In genomic region chr7:29342489-29343092, GRCm38 (mm10) we compare ENCODE assay signal across 8 mouse cellular contexts. TPM values are rescaled to one million over a fixed set of nuclear protein-coding genes. Genes with fewer than 3 reads are reported as not detected.
DNase-seq lines count a peak whose midpoint lies in the region; ATAC-seq lines count a peak whose summit lies in the region.

No protein-coding gene starts in this region.

- H3K4me1 ChIP-seq in forebrain, embryonic 13.5 days, result peaks cover 44% of the 10 kb centered on the region
- peaks cover 11% of the 10 kb centered on the region; the same call in 1 of the 2 replicates for H3K4me1 ChIP-seq in limb, embryonic 12.5 days (replicated peaks)

- ATAC-seq in forebrain, embryonic 13.5 days, result peak; percentile 52
- no peak for ATAC-seq in limb, embryonic 12.5 days (ENCODE audit: insufficient number of reproducible peaks, insufficient read depth, low FRiP score, low TSS enrichment, low read depth)

- peaks cover 4% of the 10 kb centered on the region for H3K36me3 ChIP-seq in forebrain, embryonic 13.5 days (ENCODE audit: poor library complexity, severe bottlenecking)
- peaks cover 44% of the 10 kb centered on the region for H3K36me3 ChIP-seq in limb, embryonic 12.5 days

- H3K9ac ChIP-seq in forebrain, embryonic 13.5 days, result peak overlapping the region; percentile 50
- H3K9ac ChIP-seq in limb, embryonic 12.5 days (replicated peaks), result no peak overlapping the region

- H3K27ac ChIP-seq in forebrain, embryonic 13.5 days, result peak overlapping the region; percentile 86
- H3K27ac ChIP-seq in limb, embryonic 12.5 days, result peak overlapping the region; percentile 50

- H3K9me3 ChIP-seq in forebrain, embryonic 13.5 days (replicated peaks), result no peaks in the 10 kb centered on the region
- no peaks in the 10 kb centered on the region for H3K9me3 ChIP-seq in limb, embryonic 12.5 days

- DNase-seq in 416B (ENCODE audit: low read depth) (peak; percentile 38), R1 (ENCODE audit: low read depth, low spot score) (peak; percentile 44)
- DNase-seq in frontal cortex, postnatal 36 days (ENCODE audit: low spot score in 2 of 2), result no peak
- DNase-seq in urinary bladder, postnatal 36 days (ENCODE audit: low spot score in 2 of 2), result no peak
- DNase-seq in urinary bladder, postnatal 10 days (ENCODE audit: low spot score), result no peak
- no peak for DNase-seq in B cell, adult 2 months

- no peaks in the 10 kb centered on the region for H3K27me3 ChIP-seq in forebrain, embryonic 13.5 days
- no peaks in the 10 kb centered on the region for H3K27me3 ChIP-seq in limb, embryonic 12.5 days

- WGBS in forebrain, embryonic 13.5 days, result 47% methylated on average over 8 of the region's 8 CpGs
- WGBS in limb, embryonic 12.5 days, result 39% methylated on average over 8 of the region's 8 CpGs

- H3K4me3 ChIP-seq in forebrain, embryonic 13.5 days, result no peak overlapping the region
- no peak overlapping the region for H3K4me3 ChIP-seq in limb, embryonic 12.5 days (replicated peaks)

- H3K4me2 ChIP-seq in forebrain, embryonic 13.5 days, result no peak overlapping the region
- H3K4me2 ChIP-seq in limb, embryonic 12.5 days, result no peak overlapping the region

RNA-seq across cellular contexts. Expression of gene Dpf1, which starts 38.8 kb away (rescaled TPM):
- polyA plus RNA-seq in forebrain, embryonic 13.5 days (2015; fragmentation: Nextera tagmentation; extraction: Ambion mirVana), result 165 and 182 TPM in 2 replicates
- 22.4 and 23.7 TPM in 2 replicates for polyA plus RNA-seq in limb, embryonic 12.5 days (2016; fragmentation: Nextera tagmentation; extraction: Ambion mirVana)

RNA-seq across cellular contexts. Expression of gene Ppp1r14a, which starts 53.5 kb away (rescaled TPM):
- polyA plus RNA-seq in forebrain, embryonic 13.5 days (2015; fragmentation: Nextera tagmentation; extraction: Ambion mirVana), result 14.9 and 17.2 TPM in 2 replicates
- polyA plus RNA-seq in limb, embryonic 12.5 days (2016; fragmentation: Nextera tagmentation; extraction: Ambion mirVana), result 7.6 and 8.0 TPM in 2 replicates

Comparison
In these comparisons a context has a peak if more than half of its experiments do, and no peak if none do; other contexts are left out.
1. DNase-seq: peak in 416B (single experiment) and R1 (single experiment); none in frontal cortex, postnatal 36 days (0 of 2), urinary bladder, postnatal 36 days (0 of 2), urinary bladder, postnatal 10 days (single experiment) and B cell, adult 2 months (0 of 2).